Mouse (Mus musculus): ENCODE measurements around the gene Exo5. TPM values are rescaled to one million over a fixed set of nuclear protein-coding genes. Genes with fewer than 3 reads are reported as not detected.
A peak's percentile ranks its signal among the peaks of the same experiment; 100 is the strongest.

The Exo5 gene
- 23.9 and 26.9 TPM in 2 replicates for polyA plus RNA-seq (2015; fragmentation: Nextera tagmentation; extraction: Ambion mirVana)

- Histone ChIP-seq H3K4me3 (ENCODE audit: low read length) (peak within 1 kb of the TSS; percentile 78), H3K27me3 (replicated peaks; ENCODE audit: control insufficient read depth, insufficient read depth, low read length) (no peaks in the 10 kb centered on the region), H3K27ac (ENCODE audit: low read length) (peak within 1 kb of the TSS; percentile 96), H3K9ac (ENCODE audit: low read depth, low read length) (peak within 1 kb of the TSS; percentile 90), H3K4me1 (ENCODE audit: control insufficient read depth, insufficient read depth, low read length) (peaks cover 9% of the 10 kb centered on the region; the same call in 1 of the 2 replicates), H3K4me2 (ENCODE audit: low read depth, low read length) (peak within 1 kb of the TSS; percentile 79), H3K9me3 (ENCODE audit: control insufficient read depth, low read length) (no peaks in the 10 kb centered on the region), H3K36me3 (ENCODE audit: control insufficient read depth, insufficient read depth, low read length) (peaks cover 14% of the 10 kb centered on the region)
- peak; percentile 99 for ATAC-seq
- WGBS, result under 1% methylated on average over 33 of the region's 33 CpGs
Measured at GRCm38 (mm10) chr4:120924554-120925299, at the start of gene Exo5. Gene Exo5, minus strand, starts transcription at chr4:120925017.

- WGBS, result 89% methylated on average over 8 of the region's 8 CpGs
- H3K4me2 ChIP-seq (ENCODE audit: low read depth, low read length), result no peak overlapping the region
- H3K36me3 ChIP-seq (ENCODE audit: control insufficient read depth, insufficient read depth, low read length), result 0 out of 2 replicates have a peak, but pooled peaks cover 6% of the 10 kb centered on the region
- no peaks in the 10 kb centered on the region for H3K27me3 ChIP-seq (replicated peaks; ENCODE audit: control insufficient read depth, insufficient read depth, low read length)
- no peak overlapping the region for H3K4me3 ChIP-seq (ENCODE audit: low read length)
- H3K27ac ChIP-seq (ENCODE audit: low read length), result no peak overlapping the region
- no peaks in the 10 kb centered on the region for H3K9me3 ChIP-seq (ENCODE audit: control insufficient read depth, low read length)
- ATAC-seq, result no peak
- no peaks in the 10 kb centered on the region for H3K4me1 ChIP-seq (ENCODE audit: control insufficient read depth, insufficient read depth, low read length)
- no peak overlapping the region for H3K9ac ChIP-seq (ENCODE audit: low read depth, low read length)
Measured at GRCm38 (mm10) chr4:120971842-120972241, 47.0 kb upstream of the Exo5 start.

DNA sequence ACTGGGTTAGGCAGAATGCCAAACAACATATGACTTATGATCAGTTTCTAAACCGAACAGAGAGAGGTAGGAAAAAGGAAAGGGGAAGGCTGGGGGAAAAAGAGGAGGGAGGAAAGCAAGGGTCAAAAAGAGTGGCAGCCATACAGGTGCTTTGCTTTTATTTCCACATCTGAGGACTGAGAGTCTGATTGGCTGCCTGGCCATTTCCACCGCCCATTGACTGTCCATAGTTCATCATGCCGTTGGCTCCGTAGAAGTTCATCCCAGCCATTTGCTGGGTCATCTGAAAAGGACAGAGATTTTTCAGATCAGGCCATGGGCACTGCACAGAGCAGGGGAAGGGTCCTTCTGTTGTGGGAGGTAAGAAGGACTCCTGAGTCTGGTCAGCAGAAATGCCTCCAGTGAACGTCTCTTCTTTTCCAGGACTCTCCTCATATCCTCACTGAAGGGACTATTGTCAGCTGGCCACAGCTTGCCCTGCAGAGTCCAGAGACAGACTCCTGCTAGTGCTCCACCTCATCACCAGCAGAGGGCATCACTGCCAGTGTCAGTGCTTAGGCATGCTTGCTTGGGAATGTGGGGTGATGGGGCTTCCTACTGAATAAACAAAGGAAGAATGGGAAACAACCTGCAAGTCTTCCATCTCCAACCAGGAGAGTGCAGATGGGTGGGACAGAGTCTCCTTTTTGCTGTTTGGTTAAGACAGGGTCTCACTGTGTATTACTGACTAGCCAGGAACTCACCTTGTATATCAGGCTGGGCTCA is 44.7 kb upstream of the Exo5 start:
- no peak overlapping the region for H3K9ac ChIP-seq (ENCODE audit: low read depth, low read length)
- no peak overlapping the region for H3K4me2 ChIP-seq (ENCODE audit: low read depth, low read length)
- no peaks in the 10 kb centered on the region for H3K9me3 ChIP-seq (ENCODE audit: control insufficient read depth, low read length)
- H3K36me3 ChIP-seq (ENCODE audit: control insufficient read depth, insufficient read depth, low read length), result 0 out of 2 replicates have a peak, but pooled peaks cover 6% of the 10 kb centered on the region
- whole genome bisulfite sequencing, result 83% methylated on average over 5 of the region's 5 CpGs
- ATAC-seq, result no peak
- H3K4me1 ChIP-seq (ENCODE audit: control insufficient read depth, insufficient read depth, low read length), result no peaks in the 10 kb centered on the region
- no peak overlapping the region for H3K27ac ChIP-seq (ENCODE audit: low read length)
- H3K27me3 ChIP-seq (replicated peaks; ENCODE audit: control insufficient read depth, insufficient read depth, low read length), result no peaks in the 10 kb centered on the region
- H3K4me3 ChIP-seq (ENCODE audit: low read length), result no peak overlapping the region

- no peak overlapping the region for H3K4me2 ChIP-seq (ENCODE audit: low read depth, low read length)
- no peaks in the 10 kb centered on the region for H3K27me3 ChIP-seq (replicated peaks; ENCODE audit: control insufficient read depth, insufficient read depth, low read length)
- WGBS, result 89% methylated on average over 9 of the region's 9 CpGs
- no peaks in the 10 kb centered on the region for H3K4me1 ChIP-seq (ENCODE audit: control insufficient read depth, insufficient read depth, low read length)
- no peak overlapping the region for H3K4me3 ChIP-seq (ENCODE audit: low read length)
- no peak for ATAC-seq
- H3K36me3 ChIP-seq (ENCODE audit: control insufficient read depth, insufficient read depth, low read length), result 0 out of 2 replicates have a peak, but pooled peaks cover 6% of the 10 kb centered on the region
- no peaks in the 10 kb centered on the region for H3K9me3 ChIP-seq (ENCODE audit: control insufficient read depth, low read length)
- no peak overlapping the region for H3K27ac ChIP-seq (ENCODE audit: low read length)
- H3K9ac ChIP-seq (ENCODE audit: low read depth, low read length), result no peak overlapping the region
Measured at GRCm38 (mm10) chr4:120968486-120968885, 43.7 kb upstream of the Exo5 start.

- no peak for ATAC-seq
- no peak overlapping the region for H3K4me3 ChIP-seq (ENCODE audit: low read length)
- no peaks in the 10 kb centered on the region for H3K27me3 ChIP-seq (replicated peaks; ENCODE audit: control insufficient read depth, insufficient read depth, low read length)
- H3K4me2 ChIP-seq (ENCODE audit: low read depth, low read length), result no peak overlapping the region
- 0 out of 2 replicates have a peak, but pooled peaks cover 2% of the 10 kb centered on the region for H3K4me1 ChIP-seq (ENCODE audit: control insufficient read depth, insufficient read depth, low read length)
- WGBS, result 93% methylated on average over 1 of the region's 1 CpGs
- H3K9me3 ChIP-seq (ENCODE audit: control insufficient read depth, low read length), result no peaks in the 10 kb centered on the region
- no peak overlapping the region for H3K27ac ChIP-seq (ENCODE audit: low read length)
- no peak overlapping the region for H3K9ac ChIP-seq (ENCODE audit: low read depth, low read length)
- H3K36me3 ChIP-seq (ENCODE audit: control insufficient read depth, insufficient read depth, low read length), result no peaks in the 10 kb centered on the region
Measured at GRCm38 (mm10) chr4:120955586-120955985, 30.8 kb upstream of the Exo5 start.

- Histone ChIP-seq H3K9ac (ENCODE audit: low read depth, low read length) (no peak overlapping the region), H3K9me3 (ENCODE audit: control insufficient read depth, low read length) (no peaks in the 10 kb centered on the region), H3K27ac (ENCODE audit: low read length) (no peak overlapping the region), H3K4me3 (ENCODE audit: low read length) (no peak overlapping the region), H3K4me2 (ENCODE audit: low read depth, low read length) (no peak overlapping the region), H3K4me1 (ENCODE audit: control insufficient read depth, insufficient read depth, low read length) (0 out of 2 replicates have a peak, but pooled peaks cover 3% of the 10 kb centered on the region), H3K36me3 (ENCODE audit: control insufficient read depth, insufficient read depth, low read length) (no peaks in the 10 kb centered on the region), H3K27me3 (replicated peaks; ENCODE audit: control insufficient read depth, insufficient read depth, low read length) (no peaks in the 10 kb centered on the region)
- 86% methylated on average over 1 of the region's 1 CpGs for WGBS
- no peak for ATAC-seq
Measured at GRCm38 (mm10) chr4:120953667-120954066, 28.9 kb upstream of the Exo5 start.

- H3K4me3 ChIP-seq (ENCODE audit: low read length), result no peak overlapping the region
- WGBS, result 76% methylated on average over 4 of the region's 4 CpGs
- H3K36me3 ChIP-seq (ENCODE audit: control insufficient read depth, insufficient read depth, low read length), result no peaks in the 10 kb centered on the region
- H3K4me1 ChIP-seq (ENCODE audit: control insufficient read depth, insufficient read depth, low read length), result 0 out of 2 replicates have a peak, but pooled peaks cover 3% of the 10 kb centered on the region
- H3K9ac ChIP-seq (ENCODE audit: low read depth, low read length), result no peak overlapping the region
- no peak for ATAC-seq
- H3K4me2 ChIP-seq (ENCODE audit: low read depth, low read length), result no peak overlapping the region
- H3K9me3 ChIP-seq (ENCODE audit: control insufficient read depth, low read length), result no peaks in the 10 kb centered on the region
- H3K27me3 ChIP-seq (replicated peaks; ENCODE audit: control insufficient read depth, insufficient read depth, low read length), result no peaks in the 10 kb centered on the region
- H3K27ac ChIP-seq (ENCODE audit: low read length), result no peak overlapping the region
Measured at GRCm38 (mm10) chr4:120953038-120953437, 28.2 kb upstream of the Exo5 start.

GRCm38 (mm10) chr4:120952163-120952562 is 27.3 kb upstream of the Exo5 start:
- H3K4me2 ChIP-seq (ENCODE audit: low read depth, low read length), result peak overlapping the region; percentile 46
- H3K9ac ChIP-seq (ENCODE audit: low read depth, low read length), result peak overlapping the region; percentile 88
- 38% methylated on average over 6 of the region's 6 CpGs for WGBS
- H3K27me3 ChIP-seq (replicated peaks; ENCODE audit: control insufficient read depth, insufficient read depth, low read length), result no peaks in the 10 kb centered on the region
- ATAC-seq, result no peak
- H3K36me3 ChIP-seq (ENCODE audit: control insufficient read depth, insufficient read depth, low read length), result no peaks in the 10 kb centered on the region
- 0 out of 2 replicates have a peak, but pooled peaks cover 3% of the 10 kb centered on the region for H3K4me1 ChIP-seq (ENCODE audit: control insufficient read depth, insufficient read depth, low read length)
- H3K27ac ChIP-seq (ENCODE audit: low read length), result peak overlapping the region; percentile 82
- H3K9me3 ChIP-seq (ENCODE audit: control insufficient read depth, low read length), result no peaks in the 10 kb centered on the region
- peak overlapping the region; percentile 81 for H3K4me3 ChIP-seq (ENCODE audit: low read length)

DNA sequence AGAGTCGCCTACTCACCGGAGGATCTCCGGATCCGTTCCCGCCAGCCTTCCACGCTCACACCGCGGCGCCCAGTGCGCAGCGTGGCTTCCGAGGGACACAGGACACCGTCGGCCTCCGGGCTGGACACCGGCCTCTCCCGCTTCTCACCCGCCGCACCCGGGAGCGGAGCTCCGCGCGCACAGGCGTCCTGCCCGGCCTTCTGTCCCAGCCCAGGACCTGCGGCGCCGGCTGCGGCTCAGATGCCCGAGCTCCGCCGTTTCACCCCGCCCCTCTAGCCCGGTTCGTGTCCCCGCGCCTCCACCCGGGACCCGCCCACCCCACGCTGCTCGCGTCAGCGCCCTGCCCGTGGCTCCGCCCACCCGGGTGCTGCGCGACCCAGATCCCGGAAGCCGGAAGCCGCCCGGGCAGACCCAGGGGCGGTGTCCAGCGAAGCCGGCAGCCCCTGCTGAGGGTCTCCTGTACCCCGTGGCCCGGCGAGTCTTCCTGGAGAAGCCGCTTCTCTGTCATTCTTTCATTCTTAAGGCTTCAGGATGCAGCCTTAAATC is 26.7 kb upstream of the Exo5 start, which contains the start of gene Zfp69:
Gene Zfp69, minus strand, starts transcription at position 272 of the 546 bp plus-strand sequence.
- 0% methylated on average over 48 of the region's 60 CpGs for WGBS
- Histone ChIP-seq H3K9ac (ENCODE audit: low read depth, low read length) (peak within 1 kb of the TSS; percentile 88), H3K27me3 (replicated peaks; ENCODE audit: control insufficient read depth, insufficient read depth, low read length) (no peaks in the 10 kb centered on the region), H3K4me3 (ENCODE audit: low read length) (peak within 1 kb of the TSS; percentile 81), H3K9me3 (ENCODE audit: control insufficient read depth, low read length) (no peaks in the 10 kb centered on the region), H3K36me3 (ENCODE audit: control insufficient read depth, insufficient read depth, low read length) (no peaks in the 10 kb centered on the region), H3K4me2 (ENCODE audit: low read depth, low read length) (peak within 1 kb of the TSS; percentile 71), H3K4me1 (ENCODE audit: control insufficient read depth, insufficient read depth, low read length) (0 out of 2 replicates have a peak, but pooled peaks cover 3% of the 10 kb centered on the region), H3K27ac (ENCODE audit: low read length) (peak within 1 kb of the TSS; percentile 82)
- ATAC-seq, result peak; percentile 99
